Mouse (Mus musculus): Measurements from ENCODE around the gene Tcaf3.
A peak's percentile ranks its signal among the peaks of the same experiment; 100 is the strongest.

The Tcaf3 gene

DNA sequence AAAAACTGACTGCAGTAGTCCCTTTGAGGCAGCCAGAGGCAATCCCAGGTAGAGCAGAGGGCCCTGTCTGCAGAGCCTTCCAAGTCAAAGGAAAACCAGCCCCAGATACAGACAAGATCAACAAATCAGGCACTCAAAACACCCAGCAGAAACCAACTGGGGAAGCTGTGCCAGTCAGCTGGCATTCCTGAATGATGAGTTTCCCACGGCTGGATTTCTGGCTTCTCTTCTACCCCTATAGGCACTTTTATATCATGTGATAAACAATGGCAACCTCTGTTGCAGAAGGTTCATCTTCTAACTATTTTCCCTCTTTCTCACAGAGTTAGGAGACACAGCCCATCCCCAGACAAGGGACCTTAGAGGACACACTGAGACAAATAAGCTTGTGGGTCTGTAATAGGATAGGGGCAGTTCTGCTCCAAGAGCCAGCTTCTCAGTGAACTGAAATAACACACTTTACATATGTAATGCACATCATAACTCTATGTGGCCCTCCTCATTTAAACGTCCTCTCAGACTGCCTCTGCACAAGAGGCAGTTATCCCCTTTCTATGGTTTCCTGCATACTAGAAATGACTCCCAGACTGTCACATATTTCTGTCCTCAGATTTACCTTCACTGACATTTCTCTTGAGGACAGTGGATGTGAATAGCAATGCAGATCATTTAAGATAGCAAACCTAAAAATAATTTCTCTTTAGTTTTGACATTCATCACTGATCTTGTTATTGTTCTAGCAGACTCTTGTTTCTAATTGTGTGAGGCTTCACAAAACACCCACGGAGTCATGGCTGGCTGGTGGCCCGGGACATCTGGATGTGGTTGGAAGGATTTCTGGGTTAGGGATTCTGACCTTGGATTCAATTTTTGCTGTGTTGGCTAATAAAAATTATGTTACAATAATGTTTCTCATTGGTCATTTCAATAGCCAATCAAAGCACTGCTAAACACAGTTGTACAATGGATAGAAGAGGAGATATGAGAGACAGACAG, 55.2 kb downstream of the Tcaf3 start:
- peak; percentile 92 for DNase-seq (ENCODE audit: inconsistent ontology term)

DNA sequence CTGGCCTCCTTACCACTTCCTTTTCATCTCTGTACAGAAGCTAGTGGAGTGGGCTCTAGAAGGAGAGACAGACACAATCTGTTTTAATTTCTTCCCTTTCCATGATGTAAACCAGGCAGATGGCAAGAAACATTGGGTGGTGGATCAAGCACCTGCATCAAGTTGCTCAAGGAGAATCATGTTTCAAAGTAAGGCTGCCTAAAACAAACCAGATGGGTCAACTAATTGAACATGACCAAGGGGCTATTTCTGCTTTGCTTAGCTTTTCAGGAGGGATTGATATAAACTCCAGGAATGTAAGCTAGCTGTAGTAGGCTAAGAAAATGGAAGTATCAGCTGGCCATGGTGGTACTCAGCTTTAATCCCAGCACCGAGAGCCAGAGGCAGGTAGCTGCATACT, 56.8 kb downstream of the Tcaf3 start:
- DNase-seq (ENCODE audit: inconsistent ontology term): no peak

DNA sequence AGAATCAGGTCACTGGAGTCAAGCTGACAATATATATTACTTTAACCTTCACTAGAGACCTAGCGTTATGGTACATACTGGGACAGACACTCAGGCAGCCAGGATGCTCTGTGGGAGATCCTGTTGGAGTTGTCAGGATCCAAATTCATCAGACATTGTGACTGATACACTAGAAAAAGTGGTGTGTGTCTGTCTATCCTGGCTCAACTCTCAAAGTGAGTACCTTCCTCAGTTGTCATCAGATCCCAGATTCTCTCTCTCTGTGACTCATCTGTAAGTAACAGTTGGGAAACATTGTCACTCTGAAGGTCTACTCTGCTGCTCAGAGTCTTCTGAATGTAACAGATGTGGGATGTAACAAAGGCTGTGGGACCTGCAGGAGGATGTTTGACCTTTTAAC, 57.8 kb downstream of the Tcaf3 start:
- no peak for DNase-seq (ENCODE audit: inconsistent ontology term)

Data from Muller cell, postnatal 12 days (primary cell).